Mouse (Mus musculus) monocyte, adult 5-6 weeks (primary cell): ENCODE results near the gene Mprip. TPM values are rescaled to one million over a fixed set of nuclear protein-coding genes. Genes with fewer than 3 reads are reported as not detected.
"Not testable (repeated sequence)": the region's sequence is repeated elsewhere in the genome, so short reads cannot be mapped to it uniquely, and the experiment has no call there.

Source experiments
- ATAC-seq: fragments of 153-309, 156-312 bp; replicated peaks from 2 replicates; pipeline ENCODE4 v1.8.0; 2017; ENCODE audit warnings: mild to moderate bottlenecking; ENCODE audit not compliant: low TSS enrichment, insufficient number of reproducible peaks, severe bottlenecking, poor library complexity, low FRiP score
- total RNA-seq: library from RNA; stranded (forward); fragments of 200-1000, 200-491, 200-594 nt; gene quantifications from 3 replicates; pipeline ENCODE4 v1.2.3, GENCODE M21; 2017

The Mprip gene
- total RNA-seq = 38.2 to 66.7 TPM (median 55.7 TPM) in 3 replicates

- ATAC-seq = no peak
Observed at GRCm38 (mm10) chr11:59661005-59661404, at the start of gene Mprip. Gene Mprip (plus strand): TSS chr11:59661305.

GRCm38 (mm10) chr11:59611646-59612045 lies 49.5 kb upstream of the Mprip start:
- no peak for ATAC-seq

- ATAC-seq = no peak
Observed at GRCm38 (mm10) chr11:59614120-59614519, 47.0 kb upstream of the Mprip start.

DNA sequence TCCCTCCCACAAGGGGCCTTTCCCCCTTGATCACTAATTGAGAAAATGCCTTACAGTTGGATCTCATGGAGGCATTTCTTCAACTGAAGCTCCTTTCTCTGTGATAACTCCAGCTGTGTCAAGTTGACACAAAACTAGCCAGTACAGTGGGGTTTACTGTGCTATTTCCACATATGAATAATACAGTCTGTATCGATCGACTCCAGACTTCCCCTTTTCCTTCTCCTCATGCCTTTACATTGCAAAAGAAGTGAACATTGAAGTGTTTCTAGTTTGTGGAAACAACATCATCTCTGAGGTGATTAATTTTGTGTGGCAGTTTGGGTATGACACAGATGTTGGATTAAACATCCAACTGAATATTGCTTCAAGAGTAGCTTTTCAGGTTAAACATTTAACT lies 44.1 kb upstream of the Mprip start:
- not testable (repeated sequence) for ATAC-seq

DNA sequence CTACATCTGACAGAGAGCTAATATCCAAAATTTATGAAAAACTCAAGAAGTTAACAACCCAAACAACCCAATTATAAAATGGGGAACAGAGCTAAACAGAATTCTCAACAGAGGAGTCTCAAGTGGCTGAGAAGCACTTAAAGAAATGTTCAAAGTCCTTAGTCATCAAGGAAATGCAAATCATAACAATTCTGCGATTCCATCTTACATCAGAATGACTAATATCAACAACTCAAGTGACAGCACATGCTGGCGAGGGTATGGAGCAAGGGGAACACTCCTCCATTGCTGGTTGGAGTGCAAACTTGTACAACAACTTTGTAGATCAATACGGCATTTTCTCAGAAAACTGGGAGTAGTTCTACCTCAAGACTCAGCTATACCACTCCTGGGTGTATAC lies 38.9 kb upstream of the Mprip start:
- no peak for ATAC-seq

DNA sequence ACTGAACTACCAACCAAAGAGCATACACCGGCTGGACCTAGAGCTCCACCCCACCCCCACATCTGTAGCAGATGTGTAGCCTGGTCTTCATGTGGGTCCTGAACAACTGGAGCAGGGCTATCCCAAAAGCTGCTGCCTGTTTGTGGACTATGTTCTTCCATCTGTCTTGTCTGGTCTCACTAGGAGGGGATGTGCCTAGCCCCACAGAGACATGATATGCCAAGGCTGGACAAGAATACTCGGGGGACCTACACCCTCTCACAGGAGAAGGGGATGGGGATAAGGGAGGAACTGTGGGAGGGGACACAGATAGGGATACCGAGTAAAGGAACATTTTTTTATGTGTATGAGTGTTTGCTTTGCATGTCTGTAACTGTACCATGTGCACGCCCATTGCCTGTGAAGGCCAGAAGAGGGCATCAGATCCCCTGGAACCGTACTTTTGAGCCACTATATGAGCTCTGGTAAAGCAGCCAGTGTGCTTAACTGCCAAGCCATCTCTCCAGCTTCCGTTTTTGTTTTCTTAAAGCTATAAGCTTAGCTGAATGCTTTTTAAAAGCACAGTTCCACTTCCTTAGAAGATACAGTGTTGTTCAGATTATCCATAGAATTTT lies 37.0 kb upstream of the Mprip start:
- peak; percentile 78 for ATAC-seq

- ATAC-seq = no peak
Observed at GRCm38 (mm10) chr11:59626192-59626591, 34.9 kb upstream of the Mprip start.

- ATAC-seq = no peak
Observed at GRCm38 (mm10) chr11:59628177-59628576, 32.9 kb upstream of the Mprip start.

GRCm38 (mm10) chr11:59629871-59630270 lies 31.2 kb upstream of the Mprip start:
- no peak for ATAC-seq

DNA sequence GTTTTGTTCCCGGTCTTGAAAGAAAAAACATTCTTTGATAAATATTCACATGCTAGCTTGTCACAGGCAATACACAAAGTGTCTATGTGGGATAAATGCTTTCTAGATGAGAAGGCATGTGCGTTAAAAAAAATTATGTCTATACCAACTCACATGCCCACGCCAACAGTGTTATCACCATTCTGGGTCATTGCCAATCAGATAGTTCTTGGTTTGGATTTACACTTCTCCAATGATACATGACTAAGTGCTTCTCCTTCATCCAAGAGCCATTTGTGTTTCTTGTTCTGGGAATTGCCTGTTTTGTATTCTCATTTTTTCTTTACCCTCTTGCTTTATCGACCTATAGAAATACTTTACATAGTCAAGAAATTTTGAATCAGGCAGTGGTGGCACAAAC lies 29.1 kb upstream of the Mprip start:
- no peak for ATAC-seq

- peak; percentile 78 for ATAC-seq
Observed at GRCm38 (mm10) chr11:59633037-59633436, 28.1 kb upstream of the Mprip start.

- ATAC-seq = no peak
Observed at GRCm38 (mm10) chr11:59634001-59634660, 27.0 kb upstream of the Mprip start.

DNA sequence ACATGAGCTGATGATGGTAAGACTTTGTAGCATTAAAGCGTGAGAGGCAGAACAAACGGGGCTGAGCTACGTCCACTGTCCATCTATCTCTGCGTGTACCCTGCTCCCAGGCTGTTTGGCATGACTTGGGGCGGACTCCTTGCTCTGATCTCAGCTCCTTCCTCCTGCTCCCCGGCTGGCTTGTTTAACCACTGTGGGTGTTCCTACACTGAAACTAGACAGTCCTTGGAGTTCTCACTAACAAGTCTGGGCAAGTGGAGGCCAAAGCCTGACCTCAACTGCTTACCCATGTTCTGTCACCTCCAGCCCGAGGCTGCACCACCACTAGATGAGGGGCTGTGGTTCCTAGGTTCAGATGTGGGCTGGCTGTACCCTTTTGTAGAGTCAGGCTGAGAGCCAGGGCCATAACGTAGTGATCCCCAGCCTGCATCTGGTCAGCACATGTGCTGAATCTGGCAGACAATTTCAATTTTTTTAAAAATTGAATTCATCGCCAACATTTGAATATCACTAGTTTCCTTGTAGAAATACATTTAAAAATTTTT lies 25.8 kb upstream of the Mprip start:
- no peak for ATAC-seq

GRCm38 (mm10) chr11:59635821-59636694 lies 25.0 kb upstream of the Mprip start:
- ATAC-seq = no peak

DNA sequence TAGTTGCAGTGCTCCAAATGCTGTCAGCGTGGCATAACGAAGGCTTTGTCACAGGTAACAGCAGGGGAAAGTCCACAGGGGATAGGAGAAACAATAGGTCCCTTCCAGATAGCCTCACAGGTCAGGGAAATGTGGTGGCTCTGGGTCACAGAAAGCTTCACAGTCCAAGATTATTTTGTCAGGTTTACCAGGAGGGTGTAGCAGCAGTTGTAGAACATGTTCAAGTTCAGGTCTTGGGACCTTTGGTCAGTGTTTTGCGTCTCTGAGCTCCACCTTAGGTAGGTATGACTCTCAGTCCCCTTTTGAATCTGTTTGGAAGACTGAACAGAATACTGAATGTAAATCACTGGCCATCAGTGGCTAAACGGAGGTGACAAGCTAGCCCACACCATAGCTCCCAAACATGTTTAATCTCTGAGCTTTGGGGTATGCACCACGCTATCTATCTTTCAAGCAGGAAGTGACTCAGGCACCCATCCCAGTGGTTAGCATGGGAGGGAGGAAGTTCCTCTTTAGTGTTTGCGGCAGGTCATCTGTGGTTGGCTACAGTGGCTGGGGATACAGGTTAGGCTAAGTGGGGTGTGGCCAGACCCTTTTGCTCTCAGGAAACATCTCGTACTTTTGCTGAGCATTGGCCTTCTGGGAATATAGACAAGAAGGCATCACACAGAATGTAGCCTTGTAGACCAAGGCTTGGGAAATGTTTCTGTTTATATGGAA lies 24.2 kb upstream of the Mprip start:
- peak; percentile 80 for ATAC-seq

- no peak for ATAC-seq
Observed at GRCm38 (mm10) chr11:59639957-59640643, 21.0 kb upstream of the Mprip start.

GRCm38 (mm10) chr11:59641227-59641626 lies 19.9 kb upstream of the Mprip start:
- no peak for ATAC-seq

DNA sequence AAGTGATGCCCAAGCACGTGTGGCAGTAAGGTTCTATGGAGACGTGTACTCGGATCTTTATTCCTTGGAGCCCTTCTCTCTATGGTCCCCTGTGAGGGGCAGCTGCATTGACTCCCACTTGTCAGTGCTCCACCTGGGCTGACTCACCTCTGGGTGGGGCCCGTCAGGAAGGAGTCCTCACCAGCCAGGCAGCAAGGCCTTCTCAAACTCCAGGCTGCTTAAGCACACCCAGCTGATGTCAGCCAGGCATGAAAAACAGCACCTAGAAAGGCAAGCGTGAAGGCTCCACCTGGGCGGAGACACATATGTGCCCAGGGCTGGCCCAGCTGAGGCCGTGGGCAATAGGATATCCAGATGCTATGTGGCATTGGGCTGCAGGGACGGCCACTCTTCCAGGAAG lies 18.7 kb upstream of the Mprip start:
- ATAC-seq = no peak
